Mouse (Mus musculus) testis, adult 2 months (tissue): ENCODE data around the gene Dusp2. TPM values are rescaled to one million over a fixed set of nuclear protein-coding genes. Genes with fewer than 3 reads are reported as not detected.

ENCODE experiments used
- H3K27ac ChIP-seq: fragments of 200-500 bp; 2 replicates; pipeline ENCODE4 v1.5.1; 2012; ENCODE audit warnings: low read depth, low read length; ENCODE audit not compliant: control insufficient read depth, insufficient read depth
- H3K27me3 ChIP-seq: fragments of 200-500 bp; 2 replicates; pipeline ENCODE4 v1.6.1; 2012; ENCODE audit warnings: mild to moderate bottlenecking, low read length, moderate library complexity; ENCODE audit not compliant: control insufficient read depth, insufficient read depth
- H3K36me3 ChIP-seq: fragments of 200-500 bp; 2 replicates; pipeline ENCODE4 v1.6.1; 2012; ENCODE audit warnings: mild to moderate bottlenecking, low read length; ENCODE audit not compliant: control insufficient read depth, insufficient read depth
- H3K4me1 ChIP-seq: fragments of 200-500 bp; 2 replicates; pipeline ENCODE4 v1.6.1; 2012; ENCODE audit warnings: low read length; ENCODE audit not compliant: control insufficient read depth, insufficient read depth
- H3K4me3 ChIP-seq: fragments of 200-500 bp; 2 replicates; pipeline ENCODE4 v1.5.1; 2012; ENCODE audit warnings: low read depth, mild to moderate bottlenecking, low read length, moderate library complexity, mixed read lengths; ENCODE audit not compliant: control insufficient read depth
- CTCF ChIP-seq: fragments of 200-500 bp; IDR thresholded peaks from 2 replicates; pipeline ENCODE4 v1.5.1; 2012; ENCODE audit warnings: low read depth, mild to moderate bottlenecking, inconsistent platforms, low read length, moderate library complexity; ENCODE audit not compliant: control insufficient read depth, insufficient read depth, insufficient replicate concordance
- POLR2A ChIP-seq: fragments of 200-500 bp; IDR thresholded peaks from 2 replicates; pipeline ENCODE4 v1.6.1; 2012; ENCODE audit warnings: low read depth, mild to moderate bottlenecking, inconsistent platforms, low read length, moderate library complexity; ENCODE audit not compliant: control insufficient read depth
- polyA plus RNA-seq: library from polyadenylated mRNA; depleted of rRNA; stranded (reverse); fragments of >200 nt; gene quantifications from 2 replicates; pipeline ENCODE4 v1.2.3, GENCODE M21; 2012; rRNA removed

Gene Dusp2
- polyA plus RNA-seq, 1 experiment: 6.7 TPM

DNA sequence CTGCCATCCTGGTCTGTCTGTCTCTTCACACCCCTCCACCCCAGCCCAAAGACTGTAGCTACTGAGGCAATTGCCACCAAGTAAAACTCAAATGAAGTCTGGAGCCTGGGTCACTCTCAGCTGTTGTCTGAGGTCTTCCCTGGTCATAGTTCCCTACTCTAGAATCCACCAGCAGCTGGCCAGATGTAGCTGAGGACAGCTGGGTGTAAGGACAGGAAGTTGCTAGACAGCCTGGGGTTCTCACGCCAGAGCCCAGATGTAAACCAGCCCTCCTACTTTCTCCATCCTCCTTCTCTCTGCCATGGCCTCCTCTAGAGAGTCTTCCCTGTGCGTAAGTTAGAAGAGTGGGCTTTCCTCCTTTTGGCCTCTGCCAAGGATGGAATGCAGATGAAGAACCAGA, 51.6 kb downstream of the Dusp2 start:
- TF ChIP-seq CTCF (no peak), POLR2A (no peak)
- Histone ChIP-seq H3K4me3 (no peak overlapping the region), H3K36me3 (no peaks in the 10 kb centered on the region), H3K4me1 (no peaks in the 10 kb centered on the region), H3K27me3 (no peaks in the 10 kb centered on the region), H3K27ac (no peak overlapping the region)

Other genes starting within 250 kb of the Dusp2 start
- 6.0 and 6.1 TPM in 2 replicates for gene Ncaph, start 202.2 kb upstream of the Dusp2 start, polyA plus RNA-seq
- 42.2 and 44.2 TPM in 2 replicates for gene Itpripl1, start 192.7 kb upstream of the Dusp2 start, polyA plus RNA-seq
- gene 1810024B03Rik, start 127.9 kb upstream of the Dusp2 start, polyA plus RNA-seq: 6.4 and 8.1 TPM in 2 replicates
- 45.6 and 45.7 TPM in 2 replicates for gene Snrnp200, start 127.8 kb upstream of the Dusp2 start, polyA plus RNA-seq
- 24.7 and 28.7 TPM in 2 replicates for gene Ciao1, start 88.3 kb upstream of the Dusp2 start, polyA plus RNA-seq
- gene Tmem127, start 88.3 kb upstream of the Dusp2 start, polyA plus RNA-seq: 54.2 and 64.2 TPM in 2 replicates
- 14.1 and 18.3 TPM in 2 replicates for gene Stard7, start 65.9 kb upstream of the Dusp2 start, polyA plus RNA-seq
- not detected in 2 replicates for gene Astl, start 2.5 kb downstream of the Dusp2 start, polyA plus RNA-seq
- 0.16 and 0.17 TPM in 2 replicates for gene Adra2b, start 27.0 kb downstream of the Dusp2 start, polyA plus RNA-seq
- gene Gpat2, start 89.0 kb downstream of the Dusp2 start, polyA plus RNA-seq: 53.2 and 63.0 TPM in 2 replicates
- 26.7 and 27.1 TPM in 2 replicates for gene Fahd2a, start 108.4 kb downstream of the Dusp2 start, polyA plus RNA-seq
- 2.7 and 4.5 TPM in 2 replicates for gene Kcnip3, start 185.9 kb downstream of the Dusp2 start, polyA plus RNA-seq
- gene Prom2, start 205.3 kb downstream of the Dusp2 start, polyA plus RNA-seq: 0.09 and 20.7 TPM in 2 replicates